Mouse (Mus musculus) olfactory bulb, adult 2 months (tissue): Measurements from ENCODE around the gene Ankrd23. TPM values are rescaled to one million over a fixed set of nuclear protein-coding genes. Genes with fewer than 3 reads are reported as not detected.

Source experiments
- H3K27ac ChIP-seq: fragments of 200-500 bp; 2 replicates; pipeline ENCODE4 v1.5.1; 2012; ENCODE audit warnings: low read depth, low read length; ENCODE audit not compliant: insufficient read depth
- H3K4me1 ChIP-seq: fragments of 200-500 bp; 2 replicates; pipeline ENCODE4 v1.6.1; 2012; ENCODE audit warnings: low read length; ENCODE audit not compliant: control insufficient read depth, insufficient read depth
- H3K4me3 ChIP-seq: fragments of 200-500 bp; 2 replicates; pipeline ENCODE4 v1.5.1; 2012; ENCODE audit warnings: mild to moderate bottlenecking, low read depth, low read length, moderate library complexity; ENCODE audit not compliant: insufficient read depth
- CTCF ChIP-seq: fragments of 200-500 bp; IDR thresholded peaks from 2 replicates; pipeline ENCODE4 v1.5.1; 2012; ENCODE audit warnings: low read depth, mild to moderate bottlenecking, low read length, moderate library complexity; ENCODE audit not compliant: insufficient read depth
- POLR2A ChIP-seq: fragments of 200-500 bp; IDR thresholded peaks from 2 replicates; pipeline ENCODE4 v1.6.1; 2012; ENCODE audit warnings: mild to moderate bottlenecking, low read depth, low read length, moderate library complexity; ENCODE audit not compliant: insufficient read depth
- WGBS: fragments of 180-500 bp; shearing (Covaris S2); methylation state at CpG from one replicate; pipeline ENCODE4 v1.1.7; 2018; 5-methylcytosine and 5-hydroxymethylcytosine counted together
- polyA plus RNA-seq: library from polyadenylated mRNA; stranded (reverse); fragments of >200 nt; gene quantifications from 2 replicates; pipeline ENCODE4 v1.2.4, GENCODE M21; 2012; ENCODE audit warnings: low replicate concordance; ENCODE audit not compliant: missing spikeins, insufficient read depth, insufficient read length

The Ankrd23 gene
- polyA plus RNA-seq, 1 experiment, result not detected

DNA sequence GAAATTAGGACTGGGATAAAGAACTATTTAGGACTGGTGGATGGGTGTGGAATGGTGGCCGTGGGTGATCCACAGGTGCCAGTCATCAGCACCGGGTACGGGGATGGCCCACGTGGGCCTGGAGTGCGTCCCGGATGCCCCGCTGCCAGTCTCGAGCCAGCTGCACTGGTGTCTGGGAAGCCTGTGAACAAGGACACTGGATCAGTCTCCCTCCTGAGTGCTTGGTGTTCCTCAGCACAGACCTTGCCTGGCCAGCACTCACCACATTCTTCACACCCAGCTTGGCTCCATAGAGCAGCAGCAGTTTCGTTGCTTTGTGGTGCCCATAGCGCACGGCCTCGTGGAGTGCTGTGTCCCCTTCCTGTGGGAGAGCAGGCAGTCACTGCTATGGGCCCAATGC is 5.2 kb downstream of the Ankrd23 start:
- Histone ChIP-seq H3K27ac (no peak overlapping the region), H3K4me1 (peaks cover 17% of the 10 kb centered on the region), H3K4me3 (no peak overlapping the region)
- 93% methylated on average over 12 of the region's 12 CpGs for WGBS
- TF ChIP-seq CTCF (no peak), POLR2A (no peak)

DNA sequence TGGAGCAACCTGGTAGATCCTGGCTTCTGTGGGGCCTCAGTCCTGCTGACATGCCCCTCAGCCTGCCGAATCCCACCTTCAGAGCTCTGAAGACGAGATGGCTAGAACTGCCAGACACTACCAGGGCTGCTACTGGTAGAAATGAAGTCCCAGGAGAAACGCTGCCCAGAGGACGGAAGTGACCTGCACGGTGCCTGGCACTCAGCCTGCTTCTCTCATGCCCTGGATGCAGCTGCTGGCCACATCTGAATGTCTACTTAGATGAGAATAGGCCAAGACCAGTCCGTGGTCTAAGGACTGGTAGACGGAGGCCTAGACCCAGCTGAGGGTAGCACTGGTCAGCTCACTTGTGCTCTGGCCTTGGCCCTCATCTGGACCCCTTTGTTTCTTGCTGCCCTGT is 5.7 kb downstream of the Ankrd23 start:
- no peak for TF ChIP-seq POLR2A
- no peak for TF ChIP-seq CTCF
- WGBS, result 81% methylated on average over 7 of the region's 7 CpGs
- no peak overlapping the region for H3K4me3 ChIP-seq
- H3K4me1 ChIP-seq, result peaks cover 14% of the 10 kb centered on the region
- no peak overlapping the region for H3K27ac ChIP-seq

DNA sequence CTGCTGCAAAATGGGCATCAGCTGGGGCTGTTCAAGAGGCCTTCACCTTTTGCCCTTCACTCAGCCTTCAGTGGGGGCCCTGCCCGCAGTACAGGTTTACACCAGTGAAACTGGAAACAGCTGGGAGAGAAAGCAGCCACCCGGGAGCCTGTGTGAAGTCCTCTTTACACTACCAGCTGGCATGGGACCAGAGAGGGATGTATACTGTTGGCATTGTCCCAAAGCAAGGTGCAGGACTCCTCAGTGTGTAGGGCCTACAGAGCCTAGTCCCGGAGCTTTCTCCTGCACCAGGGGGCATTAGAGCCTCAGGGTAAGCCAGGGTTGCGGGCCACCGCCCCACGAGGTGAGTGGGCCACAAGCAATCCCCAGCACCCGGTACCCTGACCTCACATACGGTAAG is 6.2 kb downstream of the Ankrd23 start:
- TF ChIP-seq CTCF, result no peak
- TF ChIP-seq POLR2A, result no peak
- 71% methylated on average over 8 of the region's 8 CpGs for WGBS
- H3K27ac ChIP-seq, result no peak overlapping the region
- no peak overlapping the region for H3K4me3 ChIP-seq
- H3K4me1 ChIP-seq, result peaks cover 9% of the 10 kb centered on the region

GRCm38 (mm10) chr1:36529875-36530274 is 6.8 kb downstream of the Ankrd23 start:
- TF ChIP-seq POLR2A (no peak), CTCF (no peak)
- WGBS, result 94% methylated on average over 4 of the region's 4 CpGs
- Histone ChIP-seq H3K27ac (no peak overlapping the region), H3K4me1 (peaks cover 5% of the 10 kb centered on the region; the same call in 1 of the 2 replicates), H3K4me3 (no peak overlapping the region)

DNA sequence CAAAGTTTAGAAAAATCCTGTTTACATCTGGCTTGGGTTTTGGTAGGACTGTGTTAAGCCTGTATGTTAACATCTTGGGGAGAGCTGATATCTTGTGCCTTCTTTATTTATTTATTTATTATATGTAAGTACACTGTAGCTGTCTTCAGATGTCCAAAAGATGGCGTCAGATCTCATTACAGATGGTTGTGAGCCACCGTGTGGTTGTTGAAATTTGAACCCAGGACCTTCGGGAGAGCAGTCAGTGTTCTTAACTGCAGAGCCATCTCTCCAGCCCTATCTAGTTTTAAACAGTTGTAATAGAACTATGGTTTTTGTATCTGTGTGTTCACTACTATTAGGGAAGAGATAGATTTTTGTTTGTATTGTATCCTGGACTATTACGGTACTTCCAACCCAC is 7.4 kb downstream of the Ankrd23 start:
- TF ChIP-seq CTCF (no peak), POLR2A (no peak)

DNA sequence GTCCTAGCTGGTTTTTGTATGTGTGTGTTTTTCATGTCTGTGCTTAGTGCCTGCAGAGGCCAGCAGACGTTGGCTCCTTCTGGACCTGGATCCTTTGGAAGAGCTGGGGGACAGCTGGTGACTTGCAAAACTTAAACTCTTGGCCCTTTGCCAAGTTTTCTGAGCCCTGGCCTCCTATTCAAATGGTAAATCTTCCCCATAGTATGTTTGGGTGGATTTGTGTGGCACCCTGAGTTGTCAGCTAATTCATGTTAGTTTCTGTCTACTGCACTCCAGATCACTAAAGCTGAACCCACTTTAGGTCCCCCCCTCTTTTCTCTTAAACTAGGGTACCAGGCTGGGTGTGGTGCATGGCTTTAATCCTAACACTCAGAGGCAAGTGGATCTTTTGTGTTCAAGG is 8.3 kb downstream of the Ankrd23 start:
- WGBS, result 24% methylated on average over 1 of the region's 1 CpGs
- H3K4me3 ChIP-seq, result no peak overlapping the region
- TF ChIP-seq POLR2A (no peak), CTCF (no peak)
- H3K27ac ChIP-seq, result no peak overlapping the region
- no peaks in the 10 kb centered on the region for H3K4me1 ChIP-seq

More for the DNA sequence above, 7.4 kb downstream of the Ankrd23 start:
- Histone ChIP-seq H3K4me3 (no peak overlapping the region), H3K27ac (no peak overlapping the region), H3K4me1 (no peaks in the 10 kb centered on the region)
- WGBS, result 86% methylated on average over 4 of the region's 4 CpGs

GRCm38 (mm10) chr1:36526903-36527302 is 9.8 kb downstream of the Ankrd23 start:
- Histone ChIP-seq H3K27ac (no peak overlapping the region), H3K4me3 (no peak overlapping the region), H3K4me1 (no peaks in the 10 kb centered on the region)
- TF ChIP-seq CTCF (no peak), POLR2A (no peak)
- WGBS, result 93% methylated on average over 10 of the region's 10 CpGs

DNA sequence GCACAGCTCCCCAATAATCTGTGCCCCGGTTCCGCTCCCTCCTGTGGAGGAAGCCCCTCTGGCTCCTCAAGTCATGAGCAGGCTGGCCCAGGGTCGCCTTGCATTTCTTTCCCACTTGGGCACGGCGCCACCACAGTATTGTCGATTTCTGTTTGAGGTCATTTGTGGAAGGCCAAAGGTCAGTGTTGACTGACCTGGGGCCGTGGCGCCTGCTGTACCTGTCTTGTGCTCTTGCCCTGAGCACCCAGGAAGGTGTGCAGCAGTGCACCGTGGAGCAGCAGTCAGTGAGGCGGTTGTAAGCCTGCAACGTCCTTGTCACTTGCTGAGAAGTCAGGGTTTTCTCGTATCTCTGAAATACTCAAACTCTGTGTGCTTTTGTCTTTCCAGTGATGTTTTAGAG is 10.9 kb downstream of the Ankrd23 start:
- Histone ChIP-seq H3K4me1 (no peaks in the 10 kb centered on the region), H3K27ac (no peak overlapping the region), H3K4me3 (no peak overlapping the region)
- WGBS, result 94% methylated on average over 12 of the region's 12 CpGs
- TF ChIP-seq CTCF, result no peak
- no peak for TF ChIP-seq POLR2A

GRCm38 (mm10) chr1:36524058-36524457 is 12.6 kb downstream of the Ankrd23 start:
- H3K27ac ChIP-seq, result no peak overlapping the region
- 89% methylated on average over 5 of the region's 5 CpGs for WGBS
- no peak for TF ChIP-seq CTCF
- TF ChIP-seq POLR2A, result no peak

DNA sequence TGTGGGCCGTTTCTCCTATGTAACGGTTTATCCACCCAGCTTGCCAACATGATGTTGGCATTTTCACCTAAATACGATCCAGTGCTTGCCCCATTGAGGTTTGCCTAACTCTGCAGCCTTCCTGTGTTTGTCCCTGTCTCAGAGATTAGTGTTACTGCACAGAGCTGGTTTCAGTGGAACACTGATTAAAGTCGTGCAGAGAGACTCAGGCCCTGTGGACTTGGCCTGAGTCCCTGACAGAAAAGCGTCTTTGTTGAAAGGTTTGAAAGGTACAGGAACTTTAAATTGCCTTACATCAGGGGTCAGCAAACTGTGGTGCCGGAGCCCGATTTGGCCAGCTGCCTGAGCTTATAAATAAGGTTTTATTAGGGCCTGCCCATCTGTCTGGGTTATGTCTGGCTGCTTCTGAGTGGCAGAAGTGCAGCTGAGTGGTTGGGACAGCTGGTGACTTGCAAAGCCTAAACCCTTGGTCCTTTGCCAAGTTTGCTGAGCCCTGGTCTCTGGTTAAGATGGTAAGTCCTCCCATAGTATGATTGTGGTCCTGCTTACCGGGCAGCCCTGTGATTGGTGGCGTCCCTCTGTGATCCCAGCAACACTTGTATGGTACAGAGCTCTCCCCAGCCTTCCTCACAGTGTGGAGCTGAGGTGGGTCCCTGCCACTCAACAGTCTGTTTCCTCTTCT is 13.2 kb downstream of the Ankrd23 start:
- Histone ChIP-seq H3K4me1 (peaks cover 6% of the 10 kb centered on the region; the same call in 1 of the 2 replicates), H3K4me3 (no peak overlapping the region), H3K27ac (no peak overlapping the region)
- TF ChIP-seq POLR2A (no peak), CTCF (no peak)
- 50% methylated on average over 9 of the region's 9 CpGs for WGBS

More at GRCm38 (mm10) chr1:36524058-36524457, 12.6 kb downstream of the Ankrd23 start:
- H3K4me3 ChIP-seq, result no peak overlapping the region
- H3K4me1 ChIP-seq, result peaks cover under 1% of the 10 kb centered on the region; the same call in 1 of the 2 replicates
